Mouse (Mus musculus) liver, embryonic 14.5 days (tissue): ENCODE measurements around the gene Ldlr.
A peak's percentile ranks its signal among the peaks of the same experiment; 100 is the strongest.

Source experiments
- CTCF ChIP-seq: IDR thresholded peaks from 2 replicates; pipeline ENCODE4 v1.5.1; 2016; ENCODE audit warnings: antibody characterized with exemption, low read depth, control low read depth
- EP300 ChIP-seq: IDR thresholded peaks from 2 replicates; pipeline ENCODE4 v1.6.1; 2016; ENCODE audit warnings: antibody characterized with exemption, low read depth

- no peak for TF ChIP-seq EP300
- TF ChIP-seq CTCF = peak; percentile 34
Observed at GRCm38 (mm10) chr9:21764084-21764999, 41.1 kb downstream of the Ldlr start.
